Mouse (Mus musculus): Measurements from ENCODE around the gene Cep295.
"Not testable (repeated sequence)": the region's sequence is repeated elsewhere in the genome, so short reads cannot be mapped to it uniquely, and the experiment has no call there.

The Cep295 gene

DNA sequence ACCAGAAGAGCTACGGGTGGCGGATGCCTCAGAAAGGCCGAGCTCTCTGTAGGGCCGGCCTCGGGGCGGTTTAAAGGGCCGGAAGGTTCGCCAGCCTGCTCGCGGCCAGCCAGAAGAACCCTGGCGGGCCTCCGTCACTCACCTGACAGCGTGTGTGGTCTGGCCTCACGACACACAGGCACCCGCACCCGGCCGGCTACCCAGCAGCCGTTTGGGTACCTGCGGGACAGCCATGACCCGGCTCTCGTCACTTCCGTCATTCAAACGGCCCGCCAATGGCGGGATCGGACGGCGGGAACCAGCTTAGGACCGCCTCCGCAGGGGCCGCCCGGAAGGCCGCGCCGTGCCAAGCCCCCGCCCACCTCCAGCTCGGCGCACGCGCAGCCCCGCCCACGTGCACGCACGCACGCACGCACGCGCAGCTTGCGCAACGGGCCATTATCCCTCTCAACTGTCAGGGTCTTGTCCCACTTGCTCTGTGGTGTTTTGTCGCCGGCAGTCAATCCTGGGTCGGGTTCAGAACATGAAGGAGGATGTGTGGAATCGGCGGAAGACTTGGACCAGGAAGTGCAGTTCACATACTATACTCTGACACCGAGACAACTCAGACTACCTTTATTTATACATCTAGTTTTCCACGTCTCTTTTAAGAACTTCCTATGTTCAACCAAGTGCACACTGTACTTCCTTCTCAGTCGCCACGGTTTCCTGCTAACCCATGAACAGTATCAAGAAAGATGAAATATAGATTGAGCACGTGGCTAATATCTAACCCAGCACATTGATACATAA is at the start of gene Cep295:
TSS of gene Cep295 (minus strand) at position 305 of the 792 bp plus-strand sequence.
- DNase-seq = peak; percentile 99

DNA sequence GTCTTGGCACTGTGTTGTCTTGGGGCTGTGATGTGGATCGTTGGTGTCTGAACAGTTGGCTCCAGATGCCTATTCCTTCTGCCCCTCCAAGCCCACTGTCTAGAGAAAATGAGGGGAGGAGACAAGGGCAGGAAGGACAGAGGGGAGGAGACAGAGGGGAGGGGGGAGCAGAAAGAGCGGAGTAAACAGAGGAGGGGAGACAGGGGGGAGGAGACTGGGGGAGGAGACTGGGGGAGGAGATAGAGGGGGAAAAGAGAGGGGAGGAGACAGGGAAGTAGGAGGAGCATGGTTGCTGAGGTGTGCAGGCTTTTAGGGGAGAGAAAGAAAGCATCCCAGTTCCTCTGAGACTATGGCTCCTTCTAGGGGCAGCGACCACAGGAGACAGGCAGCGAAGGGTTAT is 40.0 kb upstream of the Cep295 start:
- DNase-seq = no peak

DNA sequence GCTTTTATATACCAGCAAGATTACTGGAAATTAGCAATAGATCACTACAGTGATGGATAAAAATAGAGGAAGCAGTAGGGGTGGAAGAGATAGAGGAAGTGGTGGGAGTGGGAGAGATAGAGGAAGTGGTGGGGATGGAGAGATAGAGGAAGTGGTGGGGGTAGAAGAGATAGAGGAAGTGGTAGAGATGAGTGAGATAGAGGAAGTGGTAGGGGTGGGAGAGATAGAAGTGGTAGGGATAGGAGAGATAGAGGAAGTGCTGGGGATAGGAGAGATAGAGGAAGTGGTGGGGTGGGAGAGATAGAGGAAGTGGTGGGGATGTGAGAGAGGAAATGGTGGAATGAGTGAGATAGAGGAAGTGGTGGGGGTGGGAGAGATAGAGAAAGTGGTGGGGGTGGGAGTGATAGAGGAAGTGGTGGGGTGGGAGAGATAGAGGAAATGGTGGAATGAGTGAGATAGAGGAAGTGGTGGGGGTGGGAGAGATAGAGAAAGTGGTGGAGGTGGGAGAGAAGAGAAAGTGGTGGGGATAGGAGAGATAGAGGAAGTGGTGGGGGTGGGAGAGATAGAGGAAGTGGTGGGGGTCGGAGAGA is 37.9 kb upstream of the Cep295 start:
- no peak for DNase-seq

DNA sequence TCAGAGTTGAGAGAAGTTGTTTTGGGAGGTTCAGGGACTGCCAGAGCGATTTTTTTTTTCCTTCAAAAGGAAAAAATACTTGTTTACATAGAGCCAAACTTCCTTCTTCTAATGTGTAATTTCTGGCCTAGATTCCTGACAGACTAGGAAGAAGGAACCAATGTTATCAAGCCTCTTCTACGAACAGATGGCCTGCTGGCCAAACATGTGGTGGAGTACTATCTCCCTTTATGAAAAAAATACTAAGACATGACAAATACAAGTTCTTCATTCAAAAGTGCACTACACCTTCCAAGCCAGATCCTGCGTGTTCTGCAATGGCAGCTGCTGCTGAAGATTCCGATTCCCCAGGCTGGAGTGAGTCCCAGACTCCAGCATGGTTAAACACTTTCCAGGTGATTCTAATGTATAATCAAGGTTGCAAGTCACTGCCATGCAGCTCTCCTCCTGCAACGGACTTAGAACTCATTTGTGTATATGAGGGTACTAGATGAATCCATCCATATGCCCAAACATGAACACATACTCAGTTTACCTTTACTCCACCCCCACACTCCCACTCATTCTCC is 29.6 kb upstream of the Cep295 start:
- no peak for DNase-seq

DNA sequence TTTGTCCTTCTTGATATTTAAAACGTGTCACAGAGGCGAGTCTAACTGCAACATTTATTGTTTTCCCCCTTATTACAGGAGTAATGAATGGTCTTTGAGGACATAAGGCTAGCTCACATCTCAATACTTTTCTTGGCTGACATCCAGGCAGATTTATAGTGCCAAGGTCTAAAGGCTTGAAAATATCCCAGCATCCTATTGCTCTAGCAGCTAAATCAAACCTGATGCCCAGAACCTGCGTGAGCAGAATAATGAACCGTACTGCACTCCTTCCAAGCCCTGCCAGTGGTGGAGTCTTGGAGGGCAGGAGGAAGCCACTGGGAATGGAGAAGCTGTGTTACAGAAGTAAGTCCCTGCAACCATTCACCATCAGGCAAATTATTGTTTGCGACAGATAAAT is 26.7 kb upstream of the Cep295 start:
- DNase-seq = no peak

DNA sequence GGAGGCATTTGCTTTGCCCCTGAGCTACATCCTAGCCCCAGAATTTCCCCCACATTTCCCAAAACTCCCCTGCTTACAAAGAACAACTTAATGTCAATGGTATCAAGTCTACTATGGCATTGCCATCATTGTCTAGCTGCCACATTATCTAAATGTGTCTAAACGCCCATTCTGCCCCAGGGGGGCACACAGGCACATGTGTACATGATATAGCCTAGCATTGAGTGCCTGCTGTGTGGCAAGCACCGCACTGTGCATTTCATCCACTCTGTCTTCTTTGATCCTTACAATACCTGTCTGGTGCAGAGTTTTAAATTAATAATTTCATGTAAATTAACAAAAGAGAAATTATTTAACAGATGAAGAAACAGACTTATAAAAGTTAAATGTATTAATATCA is 8.7 kb upstream of the Cep295 start:
- DNase-seq = no peak

DNA sequence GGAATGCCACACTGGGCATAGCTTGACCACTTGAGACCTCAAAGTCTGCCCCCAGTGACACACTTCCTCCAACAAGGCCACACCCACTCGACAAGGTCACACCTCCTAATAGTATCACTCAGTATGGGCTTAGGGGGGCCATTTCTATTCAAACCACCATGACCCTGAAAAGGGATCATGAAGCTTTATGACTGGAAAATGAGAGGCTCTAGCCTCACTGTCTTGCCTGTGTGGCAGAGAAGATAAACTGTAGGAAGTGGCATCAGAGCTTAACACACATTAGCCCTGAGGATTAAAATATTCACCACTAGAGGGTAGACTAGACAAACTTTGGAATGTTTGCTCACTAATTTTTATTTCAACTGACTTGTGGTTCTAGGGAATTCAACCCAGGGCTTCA is 8.3 kb upstream of the Cep295 start:
- DNase-seq = no peak

DNA sequence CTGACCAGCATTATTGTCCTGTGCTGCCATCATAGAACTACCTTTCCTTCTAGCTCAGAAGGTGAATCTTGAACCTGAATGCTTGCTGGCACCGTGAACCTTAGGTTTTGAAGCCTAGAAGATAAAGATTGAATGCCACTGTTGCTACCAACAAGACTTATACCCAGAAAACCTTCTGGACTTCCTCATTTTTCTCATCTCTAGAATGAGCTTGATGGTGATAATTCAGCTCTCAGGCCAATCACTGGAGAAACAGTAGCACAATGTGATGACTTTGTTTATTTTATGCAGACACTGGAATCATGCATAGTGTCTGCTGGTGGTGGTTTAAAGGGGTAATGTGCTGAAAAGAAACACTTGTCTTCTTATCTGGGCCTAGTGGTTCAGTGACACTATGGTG is 7.3 kb upstream of the Cep295 start:
- no peak for DNase-seq

DNA sequence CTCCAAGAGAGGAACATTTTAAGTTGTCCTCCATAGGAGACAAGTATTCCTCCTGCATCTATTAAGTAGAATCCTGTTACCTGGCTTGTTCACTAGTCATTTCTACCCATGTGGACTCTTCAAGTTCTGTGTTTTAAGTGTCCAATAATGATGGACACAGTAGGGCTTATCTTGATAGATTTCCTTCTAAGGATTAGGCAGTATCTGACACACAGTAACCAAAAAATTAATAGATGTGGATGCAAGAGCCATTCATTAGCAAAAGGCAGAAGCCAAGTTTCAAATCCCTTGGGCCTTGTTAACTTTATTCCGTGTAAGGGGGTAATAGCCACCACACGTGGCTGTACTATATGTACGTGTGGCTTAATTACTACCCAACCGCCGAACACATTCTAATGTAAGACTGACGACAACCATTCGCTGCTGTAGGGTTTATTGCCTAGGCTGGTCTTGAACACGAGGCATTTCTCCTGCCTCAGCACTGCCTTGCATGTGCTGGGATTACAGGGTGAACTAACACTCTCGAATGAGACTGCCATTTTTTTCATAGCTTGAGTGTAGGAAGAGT is 588 bp downstream of the Cep295 start:
- DNase-seq = no peak

DNA sequence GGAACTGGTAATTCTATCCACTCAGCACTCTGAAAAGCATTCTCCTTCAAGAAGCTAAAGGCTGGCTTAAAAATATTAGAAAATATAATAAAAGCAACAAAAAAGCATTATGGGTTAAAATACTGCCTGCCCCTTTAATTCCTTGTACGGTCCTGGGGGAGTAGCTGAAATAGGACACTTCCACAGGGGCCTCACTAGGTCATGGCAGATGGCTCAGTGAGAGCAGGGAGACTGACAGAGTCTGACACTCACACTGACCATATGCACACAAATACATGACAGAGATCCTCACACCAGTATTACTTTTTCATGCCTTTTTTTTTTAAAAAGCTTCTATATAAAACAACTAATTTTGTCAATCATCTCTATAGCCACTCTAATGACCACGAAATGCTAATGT is 7.7 kb downstream of the Cep295 start:
- no peak for DNase-seq

DNA sequence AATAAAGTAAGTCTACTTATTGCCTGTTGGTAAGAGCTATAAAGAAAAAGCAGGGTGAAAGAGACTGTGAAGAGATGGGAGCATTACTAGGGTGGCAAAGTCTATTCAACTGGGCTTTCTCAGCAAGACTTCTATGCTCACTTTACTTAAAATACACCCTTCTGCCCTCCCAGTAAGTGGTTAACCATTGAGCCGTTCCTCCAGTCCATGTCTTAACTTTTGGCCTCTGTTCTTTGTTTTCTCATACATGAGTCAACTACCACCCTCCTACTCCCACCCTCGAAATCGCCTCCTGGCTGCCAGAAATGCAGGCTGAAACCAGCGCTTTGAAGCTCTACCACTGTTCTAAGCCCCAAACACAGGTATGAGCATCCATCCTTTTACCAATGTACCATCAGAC is 19.8 kb downstream of the Cep295 start:
- no peak for DNase-seq

DNA sequence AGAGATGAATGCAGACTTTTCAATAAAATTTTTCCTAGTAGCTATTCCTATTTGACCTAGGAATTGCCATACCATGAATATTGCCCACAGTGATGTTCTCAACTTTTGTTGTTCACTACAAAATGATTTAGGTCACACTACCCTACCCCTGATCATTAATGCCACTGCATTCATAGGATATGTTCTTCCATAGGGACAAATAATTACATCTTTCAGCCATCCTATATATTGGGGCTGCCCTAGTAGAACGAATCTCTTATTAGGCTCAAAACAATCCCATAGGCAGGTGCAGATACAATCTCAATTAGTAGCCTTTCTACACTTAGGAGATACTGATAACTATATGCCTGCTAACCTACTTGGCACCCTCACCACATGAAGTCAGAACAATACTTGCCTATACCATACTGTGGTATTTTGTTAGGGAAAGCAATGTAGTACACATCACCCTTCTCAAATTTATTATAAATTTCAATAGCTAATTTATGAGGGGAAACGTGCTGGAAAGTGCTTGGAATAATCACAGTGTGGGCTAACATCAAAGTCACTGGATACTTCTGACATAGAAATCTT is 39.3 kb downstream of the Cep295 start:
- DNase-seq = no peak

DNA sequence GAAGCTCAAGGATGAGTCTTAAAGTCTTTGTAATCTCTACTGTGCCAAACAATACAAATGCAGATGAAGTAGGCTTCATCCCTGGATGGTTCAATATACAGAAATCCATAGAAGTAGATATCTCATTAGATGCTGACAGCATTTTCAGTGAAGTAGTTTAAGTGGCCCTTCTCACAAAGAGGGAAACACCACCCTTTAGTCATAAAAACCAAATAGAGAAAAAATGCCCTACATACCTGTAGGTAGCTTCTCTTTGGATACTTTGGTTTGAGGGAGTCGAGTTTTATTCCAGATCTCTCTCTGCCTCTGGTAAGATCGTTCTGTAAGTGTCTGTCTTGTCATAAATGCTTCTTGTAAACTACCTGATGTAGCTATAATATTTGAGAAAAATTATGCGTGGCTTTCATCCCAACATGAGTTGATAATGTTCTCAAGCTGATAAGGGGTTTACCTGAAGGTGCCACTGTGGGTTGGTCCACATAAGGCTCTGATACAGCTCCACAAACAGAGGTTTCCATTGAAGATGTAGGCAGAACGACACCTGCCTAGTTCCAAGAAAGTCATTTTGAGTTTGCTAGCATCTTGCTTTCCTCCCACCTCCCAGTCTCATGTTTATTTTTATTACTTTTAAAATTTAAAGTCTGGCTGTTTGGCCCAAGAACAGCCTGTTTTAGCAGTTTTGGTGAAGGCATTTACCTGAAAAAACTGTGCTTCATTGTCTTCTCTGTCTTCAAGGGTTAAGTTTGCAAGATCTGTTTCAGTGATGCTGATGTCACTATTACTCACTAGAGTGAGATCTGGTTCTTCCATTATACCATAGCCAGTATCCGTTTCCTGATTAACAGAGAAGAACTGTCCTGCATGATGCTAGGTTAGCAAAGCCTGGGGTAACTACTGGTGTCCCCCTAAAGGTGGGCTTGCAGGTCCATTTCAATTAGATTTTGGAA is 40.1 kb downstream of the Cep295 start:
- DNase-seq = no peak

DNA sequence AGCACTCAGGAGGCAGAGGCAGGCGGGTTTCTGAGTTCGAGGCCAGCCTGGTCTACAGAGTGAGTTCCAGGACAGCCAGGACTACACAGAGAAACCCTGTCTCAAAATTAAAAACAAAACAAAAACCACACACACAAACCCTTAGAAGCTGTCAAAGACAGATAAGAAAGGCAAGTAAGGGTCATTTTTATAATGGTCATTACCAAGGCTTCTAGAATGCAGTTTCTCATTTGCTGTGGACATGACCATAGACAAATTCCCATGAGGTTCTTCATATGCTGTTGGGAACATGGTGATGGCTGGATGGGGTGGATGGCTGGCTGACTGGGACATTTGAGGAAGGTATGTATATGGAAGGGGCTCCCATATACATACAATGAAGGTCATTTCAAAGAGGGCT is 41.3 kb downstream of the Cep295 start:
- DNase-seq = not testable (repeated sequence)

DNA sequence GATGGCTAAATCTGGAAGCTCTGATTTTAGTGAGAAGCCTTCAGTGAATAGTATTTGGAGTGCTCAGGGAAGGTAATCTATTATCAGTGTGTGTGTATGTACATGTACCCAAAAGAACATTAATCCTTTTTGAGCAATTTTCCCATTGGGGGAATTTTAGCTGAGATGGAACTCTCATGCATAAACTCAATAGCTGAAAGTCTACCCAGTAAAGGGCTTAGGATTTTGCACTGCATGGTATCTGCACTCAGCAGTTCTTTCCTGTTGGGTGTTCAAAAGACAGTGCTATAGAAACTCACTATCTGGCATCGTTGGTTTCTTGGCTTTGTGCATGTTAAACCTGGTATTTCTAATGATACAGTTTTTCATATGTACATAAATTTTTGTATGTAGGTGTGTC is 43.0 kb downstream of the Cep295 start:
- no peak for DNase-seq

DNA sequence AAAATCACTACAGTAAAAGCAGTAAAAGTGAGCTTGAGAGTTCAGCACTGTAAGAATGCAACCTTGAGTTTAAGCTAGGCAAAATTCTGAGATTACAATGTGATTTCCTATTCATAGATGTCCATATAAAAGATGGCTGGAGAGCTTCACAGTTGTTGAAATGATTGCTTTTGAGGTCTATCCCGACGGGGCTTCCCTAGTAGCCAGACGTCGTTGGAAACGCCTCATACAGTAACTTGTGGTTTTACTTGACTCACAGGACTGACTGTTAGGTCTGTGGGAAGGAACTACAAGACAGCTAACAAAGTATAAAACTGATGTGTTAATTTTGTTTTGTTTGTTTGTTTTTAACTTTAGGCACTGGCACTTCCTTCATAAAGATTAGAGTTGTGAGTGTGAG is 44.0 kb downstream of the Cep295 start:
- no peak for DNase-seq

DNA sequence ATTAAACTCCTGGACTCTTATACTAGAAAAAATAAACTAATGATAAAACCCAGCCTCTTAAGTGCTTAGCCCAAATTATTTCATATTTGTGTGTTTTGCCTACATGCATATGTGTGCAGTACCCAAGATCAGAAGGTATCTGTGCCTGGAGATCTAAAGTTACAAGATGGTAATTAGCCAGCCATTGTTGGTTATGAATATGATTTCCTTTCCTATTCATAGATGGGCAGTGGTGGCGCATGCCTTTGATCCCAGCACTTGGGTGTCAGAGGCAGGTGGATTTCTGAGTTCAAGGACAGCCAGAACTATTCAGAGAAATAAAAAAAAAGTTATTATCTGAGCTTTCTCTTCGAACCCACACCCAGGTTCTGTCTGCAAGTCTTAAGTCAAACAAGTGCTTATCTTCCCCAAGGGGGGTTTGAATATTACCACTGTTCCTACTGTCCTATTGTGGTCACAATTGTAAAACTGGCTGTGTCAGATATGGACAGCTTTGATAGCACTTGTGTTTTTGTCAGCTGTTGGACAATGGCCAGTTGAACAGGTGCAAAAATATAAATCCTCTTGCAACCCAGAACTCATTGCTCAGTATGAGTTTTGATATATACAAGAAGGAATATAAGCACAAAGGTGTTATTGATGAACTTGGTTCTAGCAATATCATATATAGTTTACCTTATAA is 45.4 kb downstream of the Cep295 start:
- no peak for DNase-seq

DNA sequence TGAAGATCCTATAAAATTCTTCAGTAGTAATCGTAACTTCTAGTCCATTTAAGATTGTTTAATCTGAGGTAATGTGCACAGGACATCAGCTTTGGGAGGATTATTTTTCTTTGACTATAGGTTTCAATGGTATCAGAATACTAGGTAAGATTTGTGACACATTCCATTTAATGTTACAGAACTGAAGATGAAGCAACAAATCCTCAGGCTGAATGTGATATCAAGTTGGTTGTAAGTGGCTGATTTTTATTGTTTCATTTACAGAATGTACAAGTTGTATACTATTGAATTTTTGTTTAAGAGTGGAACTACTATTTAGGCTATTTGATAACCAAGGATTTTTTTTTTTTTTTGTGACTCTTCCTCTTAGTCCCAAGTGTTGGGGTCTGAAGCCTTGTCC is 47.4 kb downstream of the Cep295 start:
- no peak for DNase-seq

DNA sequence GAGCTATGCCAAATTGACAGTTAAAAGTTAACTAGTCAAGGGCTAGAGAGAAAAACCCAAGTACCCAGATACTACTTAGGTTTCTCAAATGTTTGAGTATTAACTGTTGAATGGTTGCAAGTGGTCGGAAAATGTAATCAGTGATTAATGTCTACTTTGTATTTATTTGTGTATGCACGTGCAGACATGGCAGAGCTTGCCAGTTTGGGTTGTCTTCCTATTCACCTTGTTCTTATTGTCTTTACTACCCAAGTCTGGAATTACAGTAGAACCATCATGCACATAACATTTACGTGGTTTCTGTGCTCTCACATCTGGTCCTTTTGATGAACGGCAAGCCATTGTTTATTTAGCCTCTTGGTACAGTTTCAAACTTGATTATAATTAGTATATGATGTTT is 48.2 kb downstream of the Cep295 start:
- no peak for DNase-seq

DNA sequence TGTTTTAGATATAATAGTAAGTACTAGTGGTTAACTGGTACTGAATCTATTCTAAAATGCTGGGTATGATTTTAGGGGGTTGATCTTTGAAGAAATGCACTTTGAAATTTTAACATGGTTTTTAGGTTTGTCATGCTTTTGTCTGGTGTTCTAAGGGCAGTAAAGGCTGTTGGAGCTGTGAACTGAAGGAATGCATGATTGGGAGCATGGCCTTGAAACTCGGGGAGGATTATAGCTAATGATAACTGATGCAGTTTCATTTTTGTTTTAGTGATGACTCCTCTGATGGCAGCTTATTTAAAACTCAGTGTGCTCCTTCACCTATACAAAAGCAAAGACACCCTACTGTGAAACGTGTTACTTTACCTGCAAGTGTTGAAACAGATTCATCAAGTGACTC is 49.3 kb downstream of the Cep295 start:
- no peak for DNase-seq

DNA sequence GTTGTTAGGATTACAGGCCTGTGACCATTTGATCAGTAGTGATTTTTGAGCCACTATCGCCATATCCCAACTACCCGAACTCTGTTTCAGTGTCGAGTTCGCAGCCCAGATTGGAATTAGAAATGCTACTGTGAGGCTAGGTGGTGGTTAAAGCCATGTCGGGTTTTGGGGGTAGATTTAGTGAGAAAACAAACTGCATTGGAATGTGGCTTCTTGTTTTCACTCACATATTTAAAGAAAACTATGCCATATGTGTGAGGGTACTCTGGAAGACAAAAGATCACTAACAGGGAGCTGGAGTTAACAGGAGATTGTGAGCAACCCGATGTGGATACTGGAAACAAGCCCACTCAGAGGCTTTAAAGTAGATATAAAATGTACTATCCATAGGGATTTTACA is 50.3 kb downstream of the Cep295 start:
- DNase-seq = no peak

Measured in thymus, postnatal 4 days (tissue).